Mouse (Mus musculus): Measurements from ENCODE around the gene Ckb. TPM values are rescaled to one million over a fixed set of nuclear protein-coding genes. Genes with fewer than 3 reads are reported as not detected.

The Ckb gene
- polyA plus RNA-seq, 1 experiment from 2014 or later, result 1,731 TPM

DNA sequence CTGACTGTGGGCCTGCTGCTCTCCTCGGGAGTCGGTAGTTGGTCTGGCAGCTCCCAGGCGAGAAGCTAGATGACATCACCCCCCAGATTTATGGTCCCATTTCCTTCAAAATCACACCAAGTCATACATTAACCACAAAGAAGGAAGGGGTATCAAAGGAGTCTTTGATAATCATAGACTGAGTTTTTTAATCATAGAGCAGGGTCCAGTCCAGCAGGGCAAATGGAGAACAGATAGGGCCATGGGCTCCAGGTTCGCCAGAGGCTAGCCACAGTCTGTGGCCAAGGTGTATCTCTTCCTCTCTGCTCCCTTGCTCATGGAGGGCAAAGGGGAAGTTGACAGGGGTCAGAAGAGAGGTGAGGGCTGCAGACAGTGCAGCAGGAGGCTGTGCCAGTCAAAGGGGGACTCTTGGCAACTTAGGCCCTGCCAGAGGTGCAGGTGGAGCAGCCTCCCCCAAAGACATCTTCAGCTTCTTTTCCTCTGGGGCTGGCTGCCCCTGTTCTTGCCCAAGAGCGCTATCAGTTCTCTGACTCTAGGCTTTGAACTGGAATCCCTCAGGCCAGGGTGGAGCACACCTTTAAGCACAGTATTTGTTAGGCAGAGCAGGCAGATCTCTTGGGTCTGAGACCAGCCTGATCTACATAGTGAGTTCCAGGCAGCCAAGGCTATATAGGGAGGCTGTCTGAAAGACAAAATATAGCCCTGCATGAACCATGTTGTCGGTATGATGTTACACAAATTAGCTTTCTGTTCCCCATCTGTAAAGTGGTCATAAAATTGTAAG, 3.9 kb upstream of the Ckb start:
- no peak overlapping the region for H3K27ac ChIP-seq (replicated peaks)
- H3K4me3 ChIP-seq (replicated peaks), result no peak overlapping the region
- H3K9me3 ChIP-seq (replicated peaks), result no peaks in the 10 kb centered on the region
- H3K27me3 ChIP-seq (replicated peaks), result 0 out of 2 replicates have a peak, but pooled peaks cover 3% of the 10 kb centered on the region
- no peak overlapping the region for H3K4me2 ChIP-seq
- no peak for ATAC-seq (ENCODE audit: low FRiP score)
- 70% methylated on average over 6 of the region's 6 CpGs for WGBS
- 0 out of 2 replicates have a peak, but pooled peaks cover 6% of the 10 kb centered on the region for H3K36me3 ChIP-seq
- peaks cover 38% of the 10 kb centered on the region for H3K4me1 ChIP-seq
- H3K9ac ChIP-seq (replicated peaks), result no peak overlapping the region

DNA sequence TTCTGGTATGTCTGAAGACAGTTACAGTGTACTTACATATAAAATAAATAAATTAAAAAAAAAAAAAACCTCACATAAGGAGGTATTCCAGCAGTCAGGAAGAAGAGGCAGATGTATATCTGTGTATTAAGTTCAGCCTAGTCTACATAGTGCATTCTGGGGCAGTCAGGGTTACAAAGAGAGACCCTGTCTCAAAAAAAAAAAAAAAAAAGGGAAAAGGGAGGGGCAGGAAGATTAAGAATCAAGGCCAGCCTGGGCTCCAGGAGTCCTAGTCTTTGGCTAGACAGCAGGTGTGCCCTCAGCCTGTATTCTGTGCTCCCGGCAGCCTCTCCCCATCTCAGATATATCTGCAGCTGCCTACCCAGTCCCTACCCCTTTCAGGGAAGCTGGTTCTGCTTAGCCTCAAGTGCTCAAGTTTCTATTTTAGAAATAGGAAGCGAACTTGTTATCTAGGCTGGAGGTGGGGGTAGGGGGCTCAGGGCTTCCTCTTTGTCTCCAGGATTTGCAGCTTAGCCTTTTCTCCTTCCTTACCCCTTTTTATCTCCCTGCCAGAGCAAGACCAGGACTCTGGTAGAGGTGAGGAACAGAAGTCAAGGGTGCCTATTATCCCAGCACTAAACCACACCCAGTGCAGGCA, 2.8 kb upstream of the Ckb start:
- Histone ChIP-seq H3K9me3 (replicated peaks) (no peaks in the 10 kb centered on the region), H3K27me3 (replicated peaks) (0 out of 2 replicates have a peak, but pooled peaks cover 3% of the 10 kb centered on the region), H3K4me3 (replicated peaks) (no peak overlapping the region), H3K9ac (replicated peaks) (no peak overlapping the region), H3K4me2 (no peak overlapping the region), H3K4me1 (peaks cover 46% of the 10 kb centered on the region), H3K36me3 (no peaks in the 10 kb centered on the region; the same call in 1 of the 2 replicates), H3K27ac (replicated peaks) (no peak overlapping the region)
- WGBS, result 56% methylated on average over 2 of the region's 2 CpGs
- no peak for ATAC-seq (ENCODE audit: low FRiP score)

DNA sequence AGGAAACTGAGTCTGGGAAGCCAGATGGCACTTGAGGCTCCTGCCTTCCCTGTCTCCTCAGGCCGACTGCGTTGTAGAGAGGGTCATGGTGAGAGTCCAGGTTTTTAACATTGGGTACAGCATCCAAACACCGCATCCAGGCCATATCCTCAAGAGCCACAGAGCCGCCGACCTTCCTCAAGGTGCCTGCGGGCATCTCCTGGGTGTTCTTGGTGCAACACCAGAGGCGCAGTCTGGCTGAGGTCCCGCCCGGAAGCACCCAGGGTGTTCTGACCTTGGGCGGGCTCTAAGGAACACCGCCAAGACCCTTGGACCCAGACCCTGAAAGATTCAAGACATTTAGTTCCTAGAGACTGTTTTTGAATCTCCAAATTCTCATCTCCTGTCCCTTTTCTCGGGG, 443 bp upstream of the Ckb start:
- Histone ChIP-seq H3K9ac (replicated peaks) (peak overlapping the region; percentile 98), H3K4me3 (replicated peaks) (peak overlapping the region; percentile 91), H3K4me2 (peak overlapping the region; percentile 87), H3K36me3 (peaks cover 5% of the 10 kb centered on the region), H3K9me3 (replicated peaks) (no peaks in the 10 kb centered on the region), H3K27me3 (replicated peaks) (0 out of 2 replicates have a peak, but pooled peaks cover 3% of the 10 kb centered on the region), H3K27ac (replicated peaks) (peak overlapping the region; percentile 93), H3K4me1 (peaks cover 53% of the 10 kb centered on the region)
- WGBS, result 5% methylated on average over 12 of the region's 12 CpGs
- ATAC-seq (ENCODE audit: low FRiP score), result peak; percentile 11

DNA sequence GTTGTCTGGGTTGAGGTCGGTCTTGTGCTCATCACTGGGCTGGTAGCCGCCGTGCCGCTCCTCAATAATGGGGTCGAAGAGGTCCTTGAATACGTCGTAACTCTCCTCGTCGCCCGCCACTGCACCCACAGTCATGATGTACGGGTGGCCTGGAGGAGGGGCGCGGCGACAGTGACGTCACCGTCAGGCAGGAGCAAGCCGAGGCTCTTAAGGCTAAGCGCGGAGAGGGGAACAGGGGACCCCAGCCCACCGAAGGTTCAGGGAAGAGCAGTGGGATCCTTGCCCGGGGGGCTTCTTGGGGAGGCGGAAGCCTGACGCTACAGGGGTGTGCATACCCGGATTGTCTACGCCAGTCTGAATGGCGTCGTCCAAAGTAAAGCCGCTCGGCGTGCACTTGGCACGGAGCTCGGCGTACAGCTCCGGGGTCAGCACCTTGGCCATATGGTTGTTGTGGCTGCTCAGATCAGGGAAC, 671 bp downstream of the Ckb start:
- Histone ChIP-seq H3K27ac (replicated peaks) (peak overlapping the region; percentile 93), H3K36me3 (peaks cover 10% of the 10 kb centered on the region), H3K4me2 (peak overlapping the region; percentile 87), H3K9ac (replicated peaks) (peak overlapping the region; percentile 98), H3K4me3 (replicated peaks) (peak overlapping the region; percentile 91), H3K9me3 (replicated peaks) (no peaks in the 10 kb centered on the region), H3K4me1 (peaks cover 44% of the 10 kb centered on the region), H3K27me3 (replicated peaks) (0 out of 2 replicates have a peak, but pooled peaks cover 3% of the 10 kb centered on the region)
- under 1% methylated on average over 34 of the region's 34 CpGs for WGBS
- ATAC-seq (ENCODE audit: low FRiP score), result peak; percentile 79

DNA sequence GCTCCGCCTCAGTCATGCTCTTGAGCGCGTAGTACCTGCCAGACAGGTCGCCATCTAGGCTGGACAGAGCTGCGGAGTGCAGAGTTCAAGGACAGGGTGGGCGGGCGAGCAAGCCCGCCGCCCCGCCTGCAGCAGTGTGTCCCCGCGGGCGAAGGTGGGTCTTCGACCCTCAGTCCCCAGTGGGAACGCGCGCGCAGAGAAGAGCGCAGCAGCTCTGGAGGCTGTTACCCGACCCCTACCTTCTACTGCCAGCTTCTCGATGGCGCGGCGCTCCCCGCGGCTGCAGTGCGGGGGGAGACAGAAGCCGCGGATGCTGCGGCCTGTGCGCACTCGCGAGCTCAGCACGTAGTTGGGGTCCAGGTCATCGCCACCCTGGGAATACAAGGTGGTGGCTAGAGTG, 1.2 kb downstream of the Ckb start:
- H3K27ac ChIP-seq (replicated peaks), result peak overlapping the region; percentile 93
- under 1% methylated on average over 35 of the region's 35 CpGs for WGBS
- peak; percentile 11; the same call in 1 of the 2 replicates for ATAC-seq (ENCODE audit: low FRiP score)

DNA sequence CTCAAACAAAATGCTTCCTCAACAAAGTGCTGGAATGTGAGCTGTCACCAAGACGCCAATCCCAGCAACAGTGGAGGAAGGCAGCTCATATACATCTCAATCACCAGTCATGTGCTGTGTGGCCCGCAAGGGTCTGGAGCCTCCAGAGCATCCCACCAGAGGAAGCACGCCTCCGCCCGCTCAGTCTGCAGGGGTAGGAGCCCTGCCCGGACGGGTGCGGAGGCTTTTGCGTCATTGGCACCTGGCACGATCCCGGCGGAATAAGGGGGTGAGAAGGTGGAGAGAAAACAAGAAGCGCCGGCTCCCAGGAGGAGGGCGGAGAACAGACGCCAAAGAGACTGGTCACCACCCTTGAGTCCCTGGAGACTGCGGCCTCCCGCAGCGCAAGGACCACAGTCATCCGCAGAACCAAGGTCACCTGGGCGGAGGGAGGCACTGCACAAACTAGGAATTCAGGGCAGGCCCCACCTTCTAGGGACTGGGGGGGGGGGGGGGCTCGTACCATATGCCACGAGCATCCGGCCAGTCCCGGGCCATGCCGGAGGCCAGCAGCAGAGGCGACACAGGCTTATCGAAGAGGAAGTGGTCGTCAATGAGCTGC, 1.7 kb downstream of the Ckb start:
- Histone ChIP-seq H3K4me3 (replicated peaks) (peak overlapping the region; percentile 91), H3K4me2 (peak overlapping the region; percentile 87), H3K27ac (replicated peaks) (peak overlapping the region; percentile 93), H3K36me3 (peaks cover 10% of the 10 kb centered on the region), H3K9me3 (replicated peaks) (no peaks in the 10 kb centered on the region), H3K9ac (replicated peaks) (peak overlapping the region; percentile 98), H3K27me3 (replicated peaks) (0 out of 2 replicates have a peak, but pooled peaks cover 3% of the 10 kb centered on the region), H3K4me1 (peaks cover 43% of the 10 kb centered on the region)
- 3% methylated on average over 28 of the region's 29 CpGs for WGBS
- ATAC-seq (ENCODE audit: low FRiP score), result no peak; the same call in 1 of the 2 replicates

More for the DNA sequence above, 1.2 kb downstream of the Ckb start:
- Histone ChIP-seq H3K9ac (replicated peaks) (peak overlapping the region; percentile 98), H3K36me3 (peaks cover 10% of the 10 kb centered on the region), H3K4me3 (replicated peaks) (peak overlapping the region; percentile 91), H3K4me2 (peak overlapping the region; percentile 87), H3K9me3 (replicated peaks) (no peaks in the 10 kb centered on the region), H3K4me1 (peaks cover 43% of the 10 kb centered on the region), H3K27me3 (replicated peaks) (0 out of 2 replicates have a peak, but pooled peaks cover 3% of the 10 kb centered on the region)

DNA sequence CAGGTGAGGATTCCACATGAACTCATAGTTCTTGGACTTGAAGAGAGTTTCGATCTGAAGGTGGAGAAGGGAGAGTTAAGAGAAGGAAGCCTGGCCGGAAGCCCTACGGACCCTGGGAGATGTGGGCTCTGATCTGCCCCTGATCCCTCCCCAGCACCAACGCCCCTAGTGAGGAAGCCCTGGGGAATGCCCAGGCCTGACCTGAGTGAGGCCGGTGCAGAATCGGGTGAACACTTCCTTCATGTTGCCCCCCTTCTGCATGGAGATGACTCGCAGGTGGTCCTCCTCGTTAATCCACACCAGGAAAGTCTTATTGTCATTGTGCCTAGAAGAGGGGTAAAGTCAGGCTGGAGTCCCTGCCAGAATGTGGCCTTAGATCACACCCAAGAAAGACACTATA, 2.2 kb downstream of the Ckb start:
- ATAC-seq (ENCODE audit: low FRiP score), result no peak
- peaks cover 14% of the 10 kb centered on the region for H3K36me3 ChIP-seq
- 0 out of 2 replicates have a peak, but pooled peaks cover 3% of the 10 kb centered on the region for H3K27me3 ChIP-seq (replicated peaks)
- WGBS, result 39% methylated on average over 8 of the region's 8 CpGs
- H3K9ac ChIP-seq (replicated peaks), result peak overlapping the region; percentile 98
- peak overlapping the region; percentile 87 for H3K4me2 ChIP-seq
- peak overlapping the region; percentile 93 for H3K27ac ChIP-seq (replicated peaks)
- H3K9me3 ChIP-seq (replicated peaks), result no peaks in the 10 kb centered on the region
- H3K4me3 ChIP-seq (replicated peaks), result peak overlapping the region; percentile 91
- H3K4me1 ChIP-seq, result peaks cover 43% of the 10 kb centered on the region

DNA sequence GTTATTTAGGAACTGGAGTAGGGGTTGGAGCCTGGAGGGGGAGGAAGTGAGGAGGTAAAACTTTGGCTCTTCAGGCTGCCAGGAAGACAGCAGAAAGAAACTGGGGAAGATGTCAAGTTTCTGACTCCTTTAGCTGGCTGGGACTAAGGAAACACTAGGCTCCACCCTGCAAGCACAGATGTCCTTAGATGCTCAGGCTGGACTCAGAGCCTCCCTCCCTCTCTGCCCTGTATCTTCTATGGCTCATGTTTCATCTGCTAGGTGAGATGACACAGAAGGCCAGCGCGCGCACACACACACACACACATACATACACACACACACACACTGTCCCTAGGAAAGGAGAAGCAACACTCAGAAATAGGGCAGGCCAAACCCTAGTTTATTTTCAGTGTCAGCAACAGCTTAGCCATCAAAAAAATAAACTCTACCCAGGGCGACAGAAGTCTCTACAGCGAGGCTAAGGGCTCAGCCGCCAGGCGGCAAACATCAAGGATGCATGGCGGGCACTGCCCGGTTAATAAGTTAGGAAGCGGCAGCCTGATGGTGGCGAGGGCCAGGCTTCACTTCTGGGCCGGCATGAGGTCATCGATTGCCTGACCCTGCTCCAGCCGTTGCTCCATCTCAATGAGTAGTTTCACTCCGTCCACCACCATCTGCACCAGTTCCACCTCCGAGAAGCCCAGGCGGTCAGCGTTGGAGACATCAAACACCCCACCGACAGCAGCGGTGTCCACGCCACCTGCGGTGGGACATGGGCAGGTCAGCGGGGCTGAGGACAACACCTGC, 2.9 kb downstream of the Ckb start:
- H3K9me3 ChIP-seq (replicated peaks), result no peaks in the 10 kb centered on the region
- peaks cover 14% of the 10 kb centered on the region for H3K36me3 ChIP-seq
- 41% methylated on average over 23 of the region's 23 CpGs for WGBS
- peak overlapping the region; percentile 93 for H3K27ac ChIP-seq (replicated peaks)
- 0 out of 2 replicates have a peak, but pooled peaks cover 3% of the 10 kb centered on the region for H3K27me3 ChIP-seq (replicated peaks)
- H3K9ac ChIP-seq (replicated peaks), result peak overlapping the region; percentile 98
- peaks cover 43% of the 10 kb centered on the region for H3K4me1 ChIP-seq
- no peak for ATAC-seq (ENCODE audit: low FRiP score)
- H3K4me3 ChIP-seq (replicated peaks), result peak overlapping the region; percentile 91
- peak overlapping the region; percentile 87 for H3K4me2 ChIP-seq

DNA sequence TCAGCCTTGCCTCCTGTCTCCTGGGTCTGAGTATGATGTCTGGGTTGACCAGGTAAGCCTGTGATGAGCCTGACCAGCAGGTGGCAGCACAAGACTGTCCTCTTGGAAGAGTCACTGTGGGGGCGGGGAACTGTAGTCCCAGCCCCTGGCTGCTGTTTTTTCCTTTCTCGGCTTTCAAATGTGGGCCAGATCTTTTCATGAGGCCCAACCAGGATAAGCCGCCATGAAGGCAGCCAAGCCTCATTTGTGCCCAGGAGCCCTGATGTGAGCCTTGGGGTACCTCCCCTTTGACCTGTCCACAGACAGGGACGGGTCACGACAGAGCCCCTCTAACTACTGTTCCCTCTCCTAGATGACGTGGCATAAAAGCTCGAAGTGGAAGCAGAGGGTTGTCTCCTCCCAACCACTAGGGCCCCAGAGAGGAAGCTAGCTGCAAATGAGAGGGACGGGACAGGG, 3.7 kb downstream of the Ckb start:
- no peak for ATAC-seq (ENCODE audit: low FRiP score)
- H3K4me3 ChIP-seq (replicated peaks), result peak overlapping the region; percentile 91
- no peaks in the 10 kb centered on the region for H3K27me3 ChIP-seq (replicated peaks)
- H3K9ac ChIP-seq (replicated peaks), result peak overlapping the region; percentile 98
- H3K4me2 ChIP-seq, result peak overlapping the region; percentile 87
- peaks cover 14% of the 10 kb centered on the region for H3K36me3 ChIP-seq
- H3K9me3 ChIP-seq (replicated peaks), result no peaks in the 10 kb centered on the region
- peak overlapping the region; percentile 93 for H3K27ac ChIP-seq (replicated peaks)
- 2% methylated on average over 8 of the region's 8 CpGs for WGBS
- H3K4me1 ChIP-seq, result peaks cover 43% of the 10 kb centered on the region

DNA sequence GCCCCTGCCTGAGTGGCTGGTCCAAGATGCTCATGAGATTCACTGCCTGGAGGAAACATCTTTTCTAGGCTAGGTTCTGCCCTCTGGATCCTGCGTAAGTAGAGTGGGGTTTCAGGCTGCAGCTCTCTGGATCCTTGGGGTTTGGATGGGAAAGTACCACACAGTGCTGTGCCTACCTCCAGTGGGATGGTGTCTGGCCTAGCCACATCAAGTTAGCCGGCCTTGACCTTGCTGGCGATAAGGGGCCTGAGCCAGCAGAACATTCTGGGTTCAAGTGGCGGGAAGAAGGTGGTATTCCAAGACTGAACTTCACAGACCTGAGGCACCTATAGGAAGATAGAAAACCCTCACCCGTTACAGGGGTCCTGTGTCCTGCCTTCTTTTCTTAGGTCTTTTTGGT, 4.7 kb downstream of the Ckb start:
- H3K4me2 ChIP-seq, result no peak overlapping the region
- no peaks in the 10 kb centered on the region for H3K27me3 ChIP-seq (replicated peaks)
- ATAC-seq (ENCODE audit: low FRiP score), result no peak
- peaks cover 35% of the 10 kb centered on the region for H3K4me1 ChIP-seq
- H3K36me3 ChIP-seq, result peaks cover 14% of the 10 kb centered on the region
- 87% methylated on average over 5 of the region's 5 CpGs for WGBS
- H3K9ac ChIP-seq (replicated peaks), result no peak overlapping the region
- no peaks in the 10 kb centered on the region for H3K9me3 ChIP-seq (replicated peaks)
- H3K4me3 ChIP-seq (replicated peaks), result no peak overlapping the region
- H3K27ac ChIP-seq (replicated peaks), result peak overlapping the region; percentile 93; the same call in 1 of the 2 replicates

DNA sequence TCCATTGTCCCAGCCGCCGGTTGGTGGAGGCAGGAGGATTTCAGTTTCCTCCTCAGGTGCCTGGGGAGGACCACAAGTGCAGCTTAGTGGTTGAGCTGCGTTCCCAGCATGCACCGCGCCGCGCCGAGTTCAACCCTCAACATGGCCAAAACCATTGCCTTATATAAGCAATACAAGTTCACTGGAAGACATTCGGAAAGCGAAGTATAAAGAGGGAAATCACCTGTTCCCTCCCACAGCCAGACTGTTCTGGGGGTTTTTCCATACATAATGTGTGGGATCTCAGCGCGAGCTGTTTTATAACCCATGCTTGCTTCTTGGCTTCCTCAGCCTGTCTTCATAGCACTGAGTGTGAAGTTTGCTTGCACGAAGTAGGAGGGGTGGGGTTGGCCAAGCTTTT, 5.8 kb downstream of the Ckb start:
- no peak overlapping the region for H3K4me3 ChIP-seq (replicated peaks)
- H3K36me3 ChIP-seq, result peaks cover 19% of the 10 kb centered on the region
- H3K4me1 ChIP-seq, result peaks cover 33% of the 10 kb centered on the region
- no peaks in the 10 kb centered on the region for H3K27me3 ChIP-seq (replicated peaks)
- WGBS, result 74% methylated on average over 13 of the region's 13 CpGs
- no peak overlapping the region for H3K9ac ChIP-seq (replicated peaks)
- ATAC-seq (ENCODE audit: low FRiP score), result no peak
- no peak overlapping the region for H3K27ac ChIP-seq (replicated peaks)
- H3K9me3 ChIP-seq (replicated peaks), result no peaks in the 10 kb centered on the region
- H3K4me2 ChIP-seq, result no peak overlapping the region

Data from neural tube, embryonic 15.5 days (tissue).